Mouse (Mus musculus): ENCODE results near the gene Limd2.
"Not testable (repeated sequence)": the region's sequence is repeated elsewhere in the genome, so short reads cannot be mapped to it uniquely, and the experiment has no call there.

Limd2 gene

GRCm38 (mm10) chr11:106170807-106171206, 10.1 kb upstream of the Limd2 start:
- no peak for DNase-seq (ENCODE audit: low spot score)

GRCm38 (mm10) chr11:106167435-106167834, 6.8 kb upstream of the Limd2 start:
- DNase-seq (ENCODE audit: low spot score): no peak

- no peak for DNase-seq (ENCODE audit: low spot score)
Measured at GRCm38 (mm10) chr11:106164601-106165180, 4.0 kb upstream of the Limd2 start.

GRCm38 (mm10) chr11:106163546-106163945, 2.9 kb upstream of the Limd2 start:
- no peak for DNase-seq (ENCODE audit: low spot score)

- no peak for DNase-seq (ENCODE audit: low spot score)
Measured at GRCm38 (mm10) chr11:106162237-106162636, 1.6 kb upstream of the Limd2 start.

- DNase-seq (ENCODE audit: low spot score): no peak
Measured at GRCm38 (mm10) chr11:106159921-106160840, 479 bp downstream of the Limd2 start.

GRCm38 (mm10) chr11:106159216-106159920, 1.3 kb downstream of the Limd2 start:
- DNase-seq (ENCODE audit: low spot score): no peak

- no peak for DNase-seq (ENCODE audit: low spot score)
Measured at GRCm38 (mm10) chr11:106158930-106159215, 1.8 kb downstream of the Limd2 start.

GRCm38 (mm10) chr11:106158081-106158929, 2.4 kb downstream of the Limd2 start:
- no peak for DNase-seq (ENCODE audit: low spot score)

- no peak for DNase-seq (ENCODE audit: low spot score)
Measured at GRCm38 (mm10) chr11:106157154-106157553, 3.5 kb downstream of the Limd2 start.

GRCm38 (mm10) chr11:106156257-106156656, 4.4 kb downstream of the Limd2 start:
- no peak for DNase-seq (ENCODE audit: low spot score)

- DNase-seq (ENCODE audit: low spot score): no peak
Measured at GRCm38 (mm10) chr11:106155761-106156160, 4.9 kb downstream of the Limd2 start.

- DNase-seq (ENCODE audit: low spot score): no peak
Measured at GRCm38 (mm10) chr11:106154770-106155169, 5.9 kb downstream of the Limd2 start.

- DNase-seq (ENCODE audit: low spot score): no peak
Measured at GRCm38 (mm10) chr11:106154091-106154490, 6.6 kb downstream of the Limd2 start.

GRCm38 (mm10) chr11:106152132-106152531, 8.5 kb downstream of the Limd2 start:
- peak; percentile 55 for DNase-seq (ENCODE audit: low spot score)

- DNase-seq (ENCODE audit: low spot score): no peak
Measured at GRCm38 (mm10) chr11:106151219-106151618, 9.4 kb downstream of the Limd2 start.

GRCm38 (mm10) chr11:106134580-106135528, 25.8 kb downstream of the Limd2 start:
- DNase-seq (ENCODE audit: low spot score): no peak

GRCm38 (mm10) chr11:106132516-106132915, 28.1 kb downstream of the Limd2 start:
- no peak for DNase-seq (ENCODE audit: low spot score)

- DNase-seq (ENCODE audit: low spot score): no peak
Measured at GRCm38 (mm10) chr11:106129477-106129876, 31.2 kb downstream of the Limd2 start.

- DNase-seq (ENCODE audit: low spot score): not testable (repeated sequence)
Measured at GRCm38 (mm10) chr11:106126727-106127373, 33.8 kb downstream of the Limd2 start.

Data from left cerebral cortex, adult 11 months (tissue).